Mouse (Mus musculus): ENCODE measurements around the gene Sap30l. TPM values are rescaled to one million over a fixed set of nuclear protein-coding genes. Genes with fewer than 3 reads are reported as not detected.

Sap30l gene
- 14.4 and 21.1 TPM in 2 replicates for polyA plus RNA-seq (2016; fragmentation: Nextera tagmentation; extraction: Ambion mirVana)

DNA sequence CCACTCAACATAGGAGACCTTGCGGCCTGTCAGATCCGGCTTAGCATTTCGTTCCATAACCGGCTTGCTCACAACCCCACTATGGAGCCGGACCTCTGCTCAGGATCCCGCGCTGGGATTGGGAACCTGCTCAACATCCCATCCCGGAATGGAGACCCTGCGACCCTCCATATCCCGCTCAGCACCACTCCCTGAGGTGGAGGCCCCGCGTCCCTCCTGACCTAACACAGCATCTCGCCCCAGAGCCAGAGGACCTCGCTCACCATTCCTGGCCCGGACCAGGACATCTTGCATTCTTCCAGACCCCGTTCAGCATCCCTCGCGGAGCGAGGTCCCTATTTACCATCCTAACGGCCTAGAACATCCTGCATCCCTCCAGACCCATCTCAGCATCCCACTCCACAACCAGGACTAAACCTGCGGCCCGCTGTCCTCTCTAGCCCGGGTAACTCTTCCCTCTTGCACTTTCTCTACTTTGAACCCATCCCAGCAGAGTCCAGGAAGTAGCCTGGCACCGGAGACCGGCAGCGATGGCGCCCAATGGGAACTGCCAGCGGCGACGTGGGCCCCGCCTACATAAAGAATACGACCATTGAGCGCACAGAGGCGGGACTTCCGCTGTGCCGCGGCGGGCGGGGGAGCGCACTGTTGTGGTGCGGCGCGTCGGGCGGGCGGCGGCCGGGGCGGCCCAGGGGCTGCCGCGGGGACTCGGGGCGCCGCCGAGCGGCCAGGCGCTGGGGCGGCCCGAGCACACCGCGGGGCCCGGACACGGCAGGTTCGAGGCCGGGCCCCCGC lies at the start of gene Sap30l:
Gene Sap30l (plus strand): TSS at position 667 of the 795 bp plus-strand sequence.
- Histone ChIP-seq H3K4me3 (replicated peaks) (peak within 1 kb of the TSS; percentile 96), H3K27ac (peak within 1 kb of the TSS; percentile 79), H3K36me3 (no peaks in the 10 kb centered on the region), H3K27me3 (no peaks in the 10 kb centered on the region; the same call in 1 of the 2 replicates), H3K4me2 (peak within 1 kb of the TSS; percentile 97), H3K4me1 (replicated peaks) (peaks cover 26% of the 10 kb centered on the region), H3K9ac (replicated peaks) (peak within 1 kb of the TSS; percentile 92), H3K9me3 (no peaks in the 10 kb centered on the region)
- peak; percentile 92 for ATAC-seq (ENCODE audit: insufficient number of reproducible peaks, insufficient read depth, low FRiP score, low TSS enrichment, low read depth)
- under 1% methylated on average over 66 of the region's 66 CpGs for WGBS

DNA sequence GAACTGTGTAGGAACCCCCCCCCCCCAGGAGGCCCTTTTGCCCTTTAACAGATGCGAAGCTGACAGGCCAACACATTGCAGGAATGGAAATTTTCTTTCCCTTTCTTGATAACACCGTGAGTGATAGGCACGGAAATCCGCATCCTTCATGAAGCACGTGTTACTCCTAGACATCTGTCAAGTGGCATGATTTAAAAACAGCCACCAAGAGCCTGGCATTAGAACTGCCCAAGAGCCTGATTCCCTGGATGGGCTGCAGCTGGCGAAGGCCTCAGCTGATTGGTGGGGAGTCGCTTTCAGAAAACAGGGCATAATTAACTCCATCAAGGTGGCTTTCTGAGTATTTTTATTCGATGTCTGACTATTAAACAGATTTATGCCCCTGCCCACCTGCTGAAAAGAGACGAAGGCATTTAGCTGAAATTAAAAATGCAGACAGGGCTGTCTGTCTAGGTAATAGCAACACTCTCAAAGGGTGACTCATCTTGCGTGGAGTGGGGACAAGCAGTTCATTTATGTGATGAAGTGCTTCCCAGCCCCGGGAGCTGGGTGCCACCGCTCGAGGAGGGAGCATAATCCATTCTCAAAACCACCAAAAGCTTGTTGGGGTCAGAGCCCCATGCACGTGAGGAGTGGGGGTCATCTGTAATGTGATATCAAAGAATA lies 47.8 kb upstream of the Sap30l start:
- Histone ChIP-seq H3K4me3 (replicated peaks) (no peak overlapping the region), H3K9ac (replicated peaks) (no peak overlapping the region), H3K9me3 (no peaks in the 10 kb centered on the region), H3K36me3 (no peaks in the 10 kb centered on the region), H3K4me2 (no peak overlapping the region), H3K4me1 (replicated peaks) (peaks cover 28% of the 10 kb centered on the region), H3K27me3 (peaks cover 1% of the 10 kb centered on the region), H3K27ac (no peak overlapping the region)
- 43% methylated on average over 14 of the region's 14 CpGs for WGBS
- ATAC-seq (ENCODE audit: insufficient number of reproducible peaks, insufficient read depth, low FRiP score, low TSS enrichment, low read depth) = no peak

DNA sequence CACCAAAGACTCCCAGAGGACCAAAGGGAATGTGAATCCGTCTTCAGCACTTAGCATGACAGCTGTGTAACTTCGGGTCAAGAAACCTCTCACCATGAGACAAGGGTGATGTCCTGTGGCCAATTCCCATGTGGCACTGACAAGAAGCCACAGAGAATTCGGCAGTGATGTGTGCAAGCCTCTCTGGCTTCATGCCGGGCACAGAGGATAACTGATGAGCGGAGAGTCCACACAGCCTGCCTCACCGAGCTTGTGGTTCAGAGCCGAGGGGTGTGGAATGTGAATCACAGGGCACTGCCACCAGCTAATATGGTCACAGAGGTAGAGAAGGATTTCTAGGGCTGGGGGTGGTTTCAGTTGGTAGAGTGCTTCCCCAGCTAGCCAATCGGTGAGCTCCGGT lies 42.8 kb upstream of the Sap30l start:
- no peak overlapping the region for H3K4me2 ChIP-seq
- no peak overlapping the region for H3K4me3 ChIP-seq (replicated peaks)
- H3K4me1 ChIP-seq (replicated peaks) = peaks cover 17% of the 10 kb centered on the region
- H3K9ac ChIP-seq (replicated peaks) = no peak overlapping the region
- ATAC-seq (ENCODE audit: insufficient number of reproducible peaks, insufficient read depth, low FRiP score, low TSS enrichment, low read depth) = no peak
- H3K36me3 ChIP-seq = peaks cover 9% of the 10 kb centered on the region
- 0 out of 2 replicates have a peak, but pooled peaks cover 4% of the 10 kb centered on the region for H3K9me3 ChIP-seq
- 75% methylated on average over 9 of the region's 9 CpGs for WGBS
- H3K27me3 ChIP-seq = peaks cover 4% of the 10 kb centered on the region
- no peak overlapping the region for H3K27ac ChIP-seq

DNA sequence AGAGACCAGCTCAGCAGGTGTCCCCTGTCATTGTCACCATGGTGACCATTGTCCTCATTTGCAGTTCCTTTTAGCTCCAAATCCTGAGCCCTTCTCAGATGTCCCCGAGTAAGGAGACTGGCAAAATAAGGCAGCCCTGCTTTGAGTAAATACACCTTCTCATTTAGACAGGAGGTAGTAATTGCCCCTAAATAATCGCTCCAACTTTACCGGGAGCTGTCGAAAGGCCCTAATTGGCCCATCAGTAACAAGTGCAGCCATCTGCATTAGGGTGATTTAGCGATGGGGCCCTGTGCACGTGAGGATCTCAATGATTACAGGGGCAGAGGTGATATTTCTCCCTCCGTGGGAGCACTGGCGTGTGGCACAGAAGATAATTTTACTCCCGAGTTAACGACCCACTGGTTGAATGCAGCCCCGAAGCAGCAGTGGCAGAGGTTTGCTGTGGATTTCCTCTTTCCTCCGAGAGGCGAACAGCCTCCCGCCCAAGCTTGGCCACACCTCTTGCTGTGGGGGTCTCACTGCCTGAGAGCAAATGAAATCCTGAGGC lies 40.9 kb upstream of the Sap30l start:
- Histone ChIP-seq H3K9ac (replicated peaks) (no peak overlapping the region), H3K36me3 (peaks cover 16% of the 10 kb centered on the region), H3K9me3 (0 out of 2 replicates have a peak, but pooled peaks cover 4% of the 10 kb centered on the region), H3K4me2 (no peak overlapping the region), H3K27me3 (peaks cover 4% of the 10 kb centered on the region; the same call in 1 of the 2 replicates), H3K4me3 (replicated peaks) (no peak overlapping the region), H3K27ac (no peak overlapping the region), H3K4me1 (replicated peaks) (peaks cover 12% of the 10 kb centered on the region; the same call in 1 of the 2 replicates)
- ATAC-seq (ENCODE audit: insufficient number of reproducible peaks, insufficient read depth, low FRiP score, low TSS enrichment, low read depth) = no peak
- WGBS = 5% methylated on average over 14 of the region's 14 CpGs

DNA sequence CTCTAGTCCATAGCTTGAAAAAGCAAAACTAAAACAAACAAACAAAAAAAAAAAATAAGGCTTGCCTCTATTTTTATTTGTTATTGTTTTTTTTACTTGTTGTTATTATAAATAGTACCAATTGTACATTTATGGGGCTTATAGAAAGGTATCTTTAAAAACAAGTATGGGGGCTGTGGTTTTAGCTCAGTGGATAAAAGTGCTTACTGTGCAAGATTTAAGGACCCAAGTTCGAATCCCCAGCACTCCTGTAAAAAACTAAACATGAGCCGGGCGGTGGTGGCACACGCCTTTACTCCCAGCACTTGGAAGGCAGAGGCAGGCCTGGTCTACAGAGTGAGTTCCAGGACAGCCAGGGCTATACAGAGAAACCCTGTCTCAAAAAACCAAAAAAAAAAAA lies 40.1 kb upstream of the Sap30l start:
- Histone ChIP-seq H3K9ac (replicated peaks) (no peak overlapping the region), H3K4me1 (replicated peaks) (peaks cover 12% of the 10 kb centered on the region; the same call in 1 of the 2 replicates), H3K9me3 (0 out of 2 replicates have a peak, but pooled peaks cover 4% of the 10 kb centered on the region), H3K27ac (no peak overlapping the region), H3K4me2 (no peak overlapping the region), H3K36me3 (peaks cover 24% of the 10 kb centered on the region), H3K4me3 (replicated peaks) (no peak overlapping the region), H3K27me3 (peaks cover 4% of the 10 kb centered on the region; the same call in 1 of the 2 replicates)
- 94% methylated on average over 4 of the region's 4 CpGs for WGBS
- no peak for ATAC-seq (ENCODE audit: insufficient number of reproducible peaks, insufficient read depth, low FRiP score, low TSS enrichment, low read depth)

DNA sequence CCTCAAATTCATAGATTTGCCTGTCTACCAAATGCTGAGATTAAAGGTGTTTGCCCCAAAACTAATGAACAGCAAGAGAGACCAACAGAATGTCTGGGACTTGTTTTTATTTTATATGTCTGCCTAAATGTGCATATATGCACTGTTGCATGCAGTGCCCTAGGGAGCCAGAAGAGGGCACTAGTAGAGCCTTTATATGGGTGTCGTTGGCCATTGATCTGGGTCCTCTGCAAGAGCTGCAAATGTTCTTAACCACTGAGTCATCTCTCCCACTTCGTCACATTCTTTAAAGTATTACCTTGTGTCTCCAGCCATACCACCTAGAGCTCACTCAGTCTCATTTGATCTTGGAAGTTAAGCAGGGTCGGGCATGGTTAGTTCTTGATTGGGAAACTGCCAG lies 37.3 kb upstream of the Sap30l start:
- peaks cover 20% of the 10 kb centered on the region for H3K4me1 ChIP-seq (replicated peaks)
- no peaks in the 10 kb centered on the region; the same call in 1 of the 2 replicates for H3K27me3 ChIP-seq
- peaks cover 32% of the 10 kb centered on the region for H3K36me3 ChIP-seq
- no peak overlapping the region for H3K9ac ChIP-seq (replicated peaks)
- H3K27ac ChIP-seq = no peak overlapping the region
- ATAC-seq (ENCODE audit: insufficient number of reproducible peaks, insufficient read depth, low FRiP score, low TSS enrichment, low read depth) = no peak
- 0 out of 2 replicates have a peak, but pooled peaks cover 4% of the 10 kb centered on the region for H3K9me3 ChIP-seq
- H3K4me3 ChIP-seq (replicated peaks) = no peak overlapping the region
- no peak overlapping the region for H3K4me2 ChIP-seq
- WGBS = 84% methylated on average over 3 of the region's 3 CpGs

DNA sequence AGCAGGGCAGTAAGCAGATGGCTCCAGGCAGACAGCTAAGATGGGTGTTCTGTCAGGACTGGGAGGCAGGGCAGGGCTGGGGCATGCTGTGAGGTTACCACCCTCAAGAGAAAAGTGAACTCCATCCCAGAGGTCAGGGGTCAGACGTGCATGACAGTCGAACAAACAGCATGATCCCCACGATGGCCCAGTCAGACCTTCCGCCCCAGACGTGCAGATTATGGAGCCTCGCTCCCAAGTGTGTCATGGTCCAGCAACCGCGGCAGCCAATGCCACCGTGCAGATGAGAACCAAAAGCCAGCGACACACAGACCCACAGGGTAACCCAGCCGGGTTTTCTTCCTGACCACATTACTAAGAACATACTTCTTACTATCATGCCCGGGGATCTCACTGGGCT lies 34.8 kb upstream of the Sap30l start:
- Histone ChIP-seq H3K36me3 (peaks cover 53% of the 10 kb centered on the region), H3K27ac (no peak overlapping the region), H3K9me3 (0 out of 2 replicates have a peak, but pooled peaks cover 4% of the 10 kb centered on the region), H3K4me3 (replicated peaks) (no peak overlapping the region), H3K4me1 (replicated peaks) (peaks cover 11% of the 10 kb centered on the region), H3K9ac (replicated peaks) (no peak overlapping the region), H3K4me2 (no peak overlapping the region), H3K27me3 (no peaks in the 10 kb centered on the region; the same call in 1 of the 2 replicates)
- ATAC-seq (ENCODE audit: insufficient number of reproducible peaks, insufficient read depth, low FRiP score, low TSS enrichment, low read depth) = no peak
- 42% methylated on average over 12 of the region's 12 CpGs for WGBS

DNA sequence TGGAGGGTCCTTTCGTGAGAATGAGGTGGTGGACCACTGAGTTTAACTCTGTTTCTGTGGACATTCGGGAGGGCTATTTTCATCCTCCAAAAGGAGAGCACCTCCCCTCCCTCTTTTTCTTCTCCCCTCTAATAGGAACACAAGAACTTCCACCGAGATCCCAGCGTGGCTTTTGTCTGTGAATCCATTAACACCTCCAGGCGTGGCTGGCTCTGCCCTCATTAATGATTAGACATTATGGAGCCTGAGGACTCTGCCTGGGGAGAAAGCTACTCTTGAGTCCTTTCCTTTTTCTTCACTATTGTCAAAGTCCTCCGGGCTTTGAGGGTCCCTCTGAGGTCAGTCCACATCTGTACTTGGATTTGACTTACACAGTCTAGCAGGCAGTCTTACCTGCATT lies 34.3 kb upstream of the Sap30l start:
- no peak overlapping the region for H3K4me2 ChIP-seq

DNA sequence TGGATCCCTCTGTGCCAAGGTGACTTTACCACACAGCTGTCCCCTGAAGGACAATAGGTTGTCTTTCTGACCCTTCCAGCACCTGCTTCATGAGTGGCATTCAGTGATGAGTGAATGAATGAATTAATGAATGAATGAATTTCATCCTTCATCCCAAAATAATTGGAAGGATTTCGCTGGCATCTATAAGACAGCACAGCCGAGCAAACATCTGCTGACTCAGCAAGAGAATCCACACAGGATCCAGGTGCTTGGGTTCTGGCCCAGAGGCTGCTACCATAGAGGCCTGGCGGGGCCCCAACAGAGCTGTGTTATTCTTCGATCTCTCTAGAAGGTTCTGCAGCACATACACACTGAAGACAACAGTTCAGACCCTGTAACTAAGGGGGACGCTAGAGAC lies 30.7 kb upstream of the Sap30l start:
- peaks cover 11% of the 10 kb centered on the region; the same call in 1 of the 2 replicates for H3K27me3 ChIP-seq
- peaks cover 42% of the 10 kb centered on the region for H3K36me3 ChIP-seq
- ATAC-seq (ENCODE audit: insufficient number of reproducible peaks, insufficient read depth, low FRiP score, low TSS enrichment, low read depth) = no peak
- 88% methylated on average over 5 of the region's 5 CpGs for WGBS
- no peak overlapping the region for H3K4me2 ChIP-seq
- H3K4me3 ChIP-seq (replicated peaks) = no peak overlapping the region
- H3K9me3 ChIP-seq = no peaks in the 10 kb centered on the region
- peaks cover 26% of the 10 kb centered on the region for H3K4me1 ChIP-seq (replicated peaks)
- H3K27ac ChIP-seq = no peak overlapping the region
- no peak overlapping the region for H3K9ac ChIP-seq (replicated peaks)

More for the DNA sequence above, 34.3 kb upstream of the Sap30l start:
- 0 out of 2 replicates have a peak, but pooled peaks cover 4% of the 10 kb centered on the region for H3K9me3 ChIP-seq
- no peak overlapping the region for H3K9ac ChIP-seq (replicated peaks)
- peaks cover 11% of the 10 kb centered on the region for H3K4me1 ChIP-seq (replicated peaks)
- no peak overlapping the region for H3K27ac ChIP-seq
- no peaks in the 10 kb centered on the region; the same call in 1 of the 2 replicates for H3K27me3 ChIP-seq
- peaks cover 57% of the 10 kb centered on the region for H3K36me3 ChIP-seq
- no peak for ATAC-seq (ENCODE audit: insufficient number of reproducible peaks, insufficient read depth, low FRiP score, low TSS enrichment, low read depth)
- H3K4me3 ChIP-seq (replicated peaks) = no peak overlapping the region
- 25% methylated on average over 6 of the region's 6 CpGs for WGBS

DNA sequence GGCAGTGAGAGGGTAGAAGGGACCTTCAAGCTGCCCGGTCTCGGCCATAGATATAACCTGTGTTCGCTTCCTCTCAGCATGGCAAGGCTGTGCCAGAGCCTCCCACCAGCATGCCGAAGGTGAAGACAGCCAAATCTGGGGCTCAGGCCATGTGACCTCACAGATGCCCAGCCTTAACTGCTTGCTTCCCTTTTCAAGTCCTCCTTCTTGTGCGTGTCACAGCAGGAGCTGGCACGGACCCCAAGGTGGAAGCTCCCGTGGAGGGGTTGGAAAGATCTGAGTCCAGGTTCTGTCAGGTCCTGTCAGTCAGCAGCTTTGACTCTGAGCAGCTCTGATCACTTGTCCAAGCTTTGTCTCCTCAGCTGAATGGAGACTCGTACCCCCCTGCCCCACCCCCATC lies 29.8 kb upstream of the Sap30l start:
- Histone ChIP-seq H3K27me3 (peaks cover 15% of the 10 kb centered on the region; the same call in 1 of the 2 replicates), H3K4me1 (replicated peaks) (peaks cover 23% of the 10 kb centered on the region), H3K36me3 (peaks cover 35% of the 10 kb centered on the region), H3K9ac (replicated peaks) (no peak overlapping the region), H3K27ac (no peak overlapping the region), H3K9me3 (no peaks in the 10 kb centered on the region), H3K4me3 (replicated peaks) (no peak overlapping the region), H3K4me2 (no peak overlapping the region)
- no peak for ATAC-seq (ENCODE audit: insufficient number of reproducible peaks, insufficient read depth, low FRiP score, low TSS enrichment, low read depth)
- WGBS = 94% methylated on average over 8 of the region's 8 CpGs

DNA sequence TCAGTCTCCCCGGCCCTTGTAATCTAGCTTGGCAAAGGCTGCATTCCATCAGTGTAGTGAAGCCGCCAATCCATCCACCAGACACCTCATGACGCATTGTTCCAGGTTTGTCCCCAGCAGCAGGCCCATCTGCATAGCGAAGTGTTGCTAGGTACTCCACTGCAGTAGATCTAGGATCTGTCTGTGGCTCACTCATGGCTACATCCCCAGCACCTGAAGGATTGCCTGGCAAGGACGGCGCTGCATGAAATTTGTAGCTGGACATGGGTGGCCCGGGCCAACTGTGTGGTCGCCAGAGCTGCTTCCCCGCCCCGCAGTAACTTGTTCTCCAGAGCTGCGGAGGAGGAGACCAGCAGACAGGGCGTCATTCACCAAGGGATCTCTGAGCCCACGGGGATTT lies 28.0 kb upstream of the Sap30l start:
- whole genome bisulfite sequencing = 17% methylated on average over 13 of the region's 13 CpGs
- no peak overlapping the region for H3K4me2 ChIP-seq
- peaks cover 20% of the 10 kb centered on the region for H3K4me1 ChIP-seq (replicated peaks)
- H3K9me3 ChIP-seq = no peaks in the 10 kb centered on the region
- H3K9ac ChIP-seq (replicated peaks) = no peak overlapping the region
- no peak for ATAC-seq (ENCODE audit: insufficient number of reproducible peaks, insufficient read depth, low FRiP score, low TSS enrichment, low read depth)
- no peak overlapping the region for H3K27ac ChIP-seq
- H3K4me3 ChIP-seq (replicated peaks) = no peak overlapping the region
- peaks cover 22% of the 10 kb centered on the region; the same call in 1 of the 2 replicates for H3K27me3 ChIP-seq
- H3K36me3 ChIP-seq = peaks cover 28% of the 10 kb centered on the region
